Mouse (Mus musculus) midbrain, embryonic 14.5 days (tissue): ENCODE measurements around the gene Pdrg1. TPM values are rescaled to one million over a fixed set of nuclear protein-coding genes. Genes with fewer than 3 reads are reported as not detected.

Source experiments
- ATAC-seq: fragments of 200-750 bp; cut with Nextera tagmentation; 2 replicates; pipeline ENCODE4 v1.8.0; 2017; ENCODE audit warnings: moderate number of reproducible peaks, moderate library complexity; ENCODE audit not compliant: low FRiP score, low TSS enrichment
- DNase-seq: peaks from one replicate; pipeline ENCODE4 v3.0.0-alpha.2; 2015
- H3K27ac ChIP-seq: fragments of 300-500 bp; sonication (generic); replicated peaks from 2 replicates; pipeline ENCODE4 v1.5.1; 2014; ENCODE audit warnings: mild to moderate bottlenecking, low read depth, low read length, moderate library complexity
- H3K27me3 ChIP-seq: fragments of 300-500 bp; sonication (generic); 2 replicates; pipeline ENCODE4 v1.6.1; 2014; ENCODE audit warnings: low read length, control low read depth, mixed read lengths; ENCODE audit not compliant: control insufficient read depth, insufficient read depth
- H3K36me3 ChIP-seq: fragments of 300-500 bp; sonication (generic); 2 replicates; pipeline ENCODE4 v1.6.1; 2014; ENCODE audit warnings: low read length, control low read depth; ENCODE audit not compliant: control insufficient read depth, insufficient read depth
- H3K4me1 ChIP-seq: fragments of 300-500 bp; sonication (generic); 2 replicates; pipeline ENCODE4 v1.6.1; 2014; ENCODE audit warnings: mild to moderate bottlenecking, antibody characterized with exemption, low read length, control low read depth; ENCODE audit not compliant: control insufficient read depth, insufficient read depth
- H3K4me2 ChIP-seq: fragments of 300-500 bp; sonication (generic); 2 replicates; pipeline ENCODE4 v1.6.1; 2014; ENCODE audit warnings: mild to moderate bottlenecking, low read length, moderate library complexity
- H3K4me3 ChIP-seq: fragments of 300-500 bp; sonication (generic); replicated peaks from 2 replicates; pipeline ENCODE4 v1.5.1; 2014; ENCODE audit warnings: low read depth, low read length
- H3K9ac ChIP-seq: fragments of 300-500 bp; sonication (generic); replicated peaks from 2 replicates; pipeline ENCODE4 v1.6.1; 2014; ENCODE audit warnings: mild to moderate bottlenecking, low read length, moderate library complexity
- H3K9me3 ChIP-seq: fragments of 300-500 bp; sonication (generic); 2 replicates; pipeline ENCODE4 v1.6.1; 2016; ENCODE audit warnings: low read length, control low read depth, mixed read lengths; ENCODE audit not compliant: control insufficient read depth
- WGBS: fragments of 180-500 bp; shearing (Covaris S2); extraction: QIAGEN DNeasy Blood & Tissue Kit; methylation state at CpG from one replicate; pipeline ENCODE4 v1.1.7; 2014; 5-methylcytosine and 5-hydroxymethylcytosine counted together
- polyA plus RNA-seq: library from polyadenylated mRNA; unstranded; fragments of >200 nt; fragmentation: Nextera tagmentation; extraction: Ambion mirVana; gene quantifications from 2 replicates; pipeline ENCODE4 v1.2.1, GENCODE M21; 2014

Gene Pdrg1
- polyA plus RNA-seq, 1 experiment from 2014 or later = 117 TPM

- H3K4me1 ChIP-seq = 0 out of 2 replicates have a peak, but pooled peaks cover 3% of the 10 kb centered on the region
- ATAC-seq (no peak), DNase-seq (no peak)
- no peak overlapping the region for H3K4me3 ChIP-seq
- peaks cover 10% of the 10 kb centered on the region for H3K36me3 ChIP-seq
- H3K27me3 ChIP-seq = no peaks in the 10 kb centered on the region
- no peak overlapping the region for H3K9ac ChIP-seq
- no peaks in the 10 kb centered on the region for H3K9me3 ChIP-seq
- 86% methylated on average over 15 of the region's 15 CpGs for WGBS
- no peak overlapping the region for H3K4me2 ChIP-seq
- no peak overlapping the region for H3K27ac ChIP-seq
Observed at GRCm38 (mm10) chr2:153002492-153003248, 12.6 kb downstream of the Pdrg1 start.

GRCm38 (mm10) chr2:152997046-152997445 is 18.2 kb downstream of the Pdrg1 start:
- Histone ChIP-seq H3K4me2 (no peak overlapping the region), H3K9me3 (no peaks in the 10 kb centered on the region), H3K27ac (no peak overlapping the region), H3K36me3 (no peaks in the 10 kb centered on the region), H3K4me1 (no peaks in the 10 kb centered on the region), H3K4me3 (no peak overlapping the region), H3K9ac (no peak overlapping the region), H3K27me3 (no peaks in the 10 kb centered on the region)
- 82% methylated on average over 4 of the region's 4 CpGs for WGBS
- DNase-seq (no peak), ATAC-seq (no peak)

GRCm38 (mm10) chr2:152991529-152991928 is 23.7 kb downstream of the Pdrg1 start:
- WGBS = 88% methylated on average over 9 of the region's 9 CpGs
- Histone ChIP-seq H3K27ac (no peak overlapping the region), H3K27me3 (no peaks in the 10 kb centered on the region), H3K36me3 (no peaks in the 10 kb centered on the region), H3K9ac (no peak overlapping the region), H3K9me3 (no peaks in the 10 kb centered on the region), H3K4me3 (no peak overlapping the region), H3K4me1 (no peaks in the 10 kb centered on the region), H3K4me2 (no peak overlapping the region)
- DNase-seq = no peak
- ATAC-seq = no peak

- H3K9ac ChIP-seq = no peak overlapping the region
- no peaks in the 10 kb centered on the region for H3K9me3 ChIP-seq
- H3K27ac ChIP-seq = no peak overlapping the region
- 11% methylated on average over 1 of the region's 1 CpGs for WGBS
- H3K4me3 ChIP-seq = no peak overlapping the region
- DNase-seq (peak; percentile 27), ATAC-seq (no peak)
- no peaks in the 10 kb centered on the region for H3K4me1 ChIP-seq
- H3K4me2 ChIP-seq = no peak overlapping the region
- H3K27me3 ChIP-seq = no peaks in the 10 kb centered on the region
- H3K36me3 ChIP-seq = no peaks in the 10 kb centered on the region
Observed at GRCm38 (mm10) chr2:152985582-152985981, 29.6 kb downstream of the Pdrg1 start.

GRCm38 (mm10) chr2:152976991-152977390 is 38.2 kb downstream of the Pdrg1 start:
- Histone ChIP-seq H3K4me1 (no peaks in the 10 kb centered on the region), H3K9ac (no peak overlapping the region), H3K9me3 (no peaks in the 10 kb centered on the region), H3K4me3 (no peak overlapping the region), H3K4me2 (no peak overlapping the region), H3K36me3 (no peaks in the 10 kb centered on the region), H3K27me3 (no peaks in the 10 kb centered on the region), H3K27ac (no peak overlapping the region)
- DNase-seq (no peak), ATAC-seq (no peak)
- WGBS = 64% methylated on average over 3 of the region's 3 CpGs

- no peaks in the 10 kb centered on the region for H3K27me3 ChIP-seq
- no peak overlapping the region for H3K4me2 ChIP-seq
- no peaks in the 10 kb centered on the region for H3K9me3 ChIP-seq
- peaks cover 6% of the 10 kb centered on the region; the same call in 1 of the 2 replicates for H3K4me1 ChIP-seq
- ATAC-seq (no peak), DNase-seq (no peak)
- no peak overlapping the region for H3K27ac ChIP-seq
- no peak overlapping the region for H3K9ac ChIP-seq
- WGBS = 75% methylated on average over 4 of the region's 4 CpGs
- no peaks in the 10 kb centered on the region for H3K36me3 ChIP-seq
- no peak overlapping the region for H3K4me3 ChIP-seq
Observed at GRCm38 (mm10) chr2:152965555-152965954, 49.7 kb downstream of the Pdrg1 start.

GRCm38 (mm10) chr2:152962091-152962793 is 53.0 kb downstream of the Pdrg1 start, which contains the start of gene Ttll9:
Ttll9 (plus strand) TSS chr2:152962485.
- WGBS = 2% methylated on average over 34 of the region's 34 CpGs
- H3K9ac ChIP-seq = 0 out of 2 replicates have a peak within 1 kb of the TSS, but pooled peaks have one; percentile 20
- H3K9me3 ChIP-seq = no peaks in the 10 kb centered on the region
- ATAC-seq (peak; percentile 90), DNase-seq (peak; percentile 92)
- H3K27ac ChIP-seq = no peak within 1 kb of the TSS
- H3K4me2 ChIP-seq = peak within 1 kb of the TSS; percentile 64
- H3K36me3 ChIP-seq = no peaks in the 10 kb centered on the region
- H3K4me1 ChIP-seq = peaks cover 6% of the 10 kb centered on the region; the same call in 1 of the 2 replicates
- peak within 1 kb of the TSS; percentile 36 for H3K4me3 ChIP-seq
- H3K27me3 ChIP-seq = 0 out of 2 replicates have a peak, but pooled peaks cover 3% of the 10 kb centered on the region
